Mouse (Mus musculus) spleen, adult 2 months (tissue): Measurements from ENCODE around the gene Kctd11.

Experiments used
- CTCF ChIP-seq: fragments of 200-500 bp; IDR thresholded peaks from 2 replicates; pipeline ENCODE4 v1.5.1; 2011; ENCODE audit warnings: mild to moderate bottlenecking, inconsistent platforms; ENCODE audit not compliant: insufficient read depth, insufficient read length, insufficient replicate concordance; ENCODE audit errors: extremely low read depth
- POLR2A ChIP-seq: fragments of 200-500 bp; IDR thresholded peaks from 2 replicates; pipeline ENCODE4 v1.6.1; 2011; ENCODE audit warnings: low read depth, low read length, inconsistent platforms

- TF ChIP-seq POLR2A: no peak
- TF ChIP-seq CTCF: no peak
These were observed 10.3 kb upstream of the Kctd11 start for GRCm38 (mm10) chr11:69891482-69891881.
